In the genomic region with DNA sequence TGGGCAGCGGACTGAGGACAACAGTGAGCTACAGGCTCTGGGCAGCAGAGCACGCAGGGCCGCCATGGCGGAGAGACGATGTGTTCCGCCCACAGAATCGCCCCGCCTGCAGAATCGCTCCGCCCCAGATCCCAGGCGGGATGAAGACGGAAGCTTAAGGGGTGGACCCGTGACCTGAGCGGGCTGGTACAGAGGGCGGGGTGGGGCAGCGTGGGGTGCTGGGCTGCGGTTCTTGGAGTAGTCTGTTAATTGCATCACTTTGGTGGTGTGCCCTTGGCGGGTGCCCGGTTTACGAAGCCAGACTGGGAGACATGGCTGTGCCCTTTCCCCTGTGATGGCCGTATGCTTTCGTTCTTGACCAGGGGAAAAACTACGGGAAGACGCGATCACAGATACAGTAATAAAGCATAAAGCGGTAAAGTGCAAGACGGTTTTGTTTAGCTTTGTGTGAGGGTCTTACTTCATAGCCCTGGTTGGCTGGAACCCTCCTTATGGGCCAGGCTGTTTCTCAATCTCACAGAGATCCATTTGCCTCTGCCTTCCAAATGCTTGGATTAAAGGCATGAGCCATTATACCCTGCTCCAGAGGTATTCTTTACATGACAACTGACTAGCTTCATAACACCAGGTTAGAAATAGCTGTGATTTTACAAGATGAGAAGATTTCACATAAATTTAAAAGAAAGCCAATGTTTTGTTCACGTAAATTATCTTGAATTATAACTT, we compare ENCODE assay signal across 8 mouse cellular contexts. TPM values are rescaled to one million over a fixed set of nuclear protein-coding genes. Genes with fewer than 3 reads are reported as not detected.
DNase-seq lines count a peak whose midpoint lies in the region; ATAC-seq lines count a peak whose summit lies in the region.

Gene Echs1 (minus strand): TSS at position 148 of the 726 bp plus-strand sequence.

- H3K9me3 ChIP-seq in embryonic facial prominence, embryonic 13.5 days, result no peaks in the 10 kb centered on the region
- no peaks in the 10 kb centered on the region for H3K9me3 ChIP-seq in limb, embryonic 10.5 days (replicated peaks)
- H3K9me3 ChIP-seq in midbrain, embryonic 12.5 days, result no peaks in the 10 kb centered on the region

- DNase-seq in 3T3-L1 (ENCODE audit: low read depth, low spot score), result peak; percentile 92
- peak; percentile 95 to 96 for DNase-seq in adrenal gland, postnatal 36 days
- peak; percentile 99 for DNase-seq in heart, adult 11 months
- DNase-seq in kidney, adult 18-20 months, result peak; percentile 93
- DNase-seq in limb, embryonic 10.5 days (ENCODE audit: low spot score), result peak; percentile 87
- peak; percentile 82 for DNase-seq in spleen, adult 12 weeks (ENCODE audit: low spot score)

- peak within 1 kb of the TSS; percentile 85 for H3K4me2 ChIP-seq in embryonic facial prominence, embryonic 13.5 days
- H3K4me2 ChIP-seq in midbrain, embryonic 12.5 days (replicated peaks), result peak within 1 kb of the TSS; percentile 90

- peak within 1 kb of the TSS; percentile 79 for H3K4me3 ChIP-seq in embryonic facial prominence, embryonic 13.5 days
- H3K4me3 ChIP-seq in limb, embryonic 10.5 days, result peak within 1 kb of the TSS; percentile 79
- H3K4me3 ChIP-seq in midbrain, embryonic 12.5 days, result peak within 1 kb of the TSS; percentile 66

- no peaks in the 10 kb centered on the region for H3K27me3 ChIP-seq in embryonic facial prominence, embryonic 13.5 days
- H3K27me3 ChIP-seq in limb, embryonic 10.5 days (ENCODE audit: low read depth, poor library complexity, severe bottlenecking), result no peaks in the 10 kb centered on the region
- no peaks in the 10 kb centered on the region for H3K27me3 ChIP-seq in midbrain, embryonic 12.5 days

- peak within 1 kb of the TSS; percentile 87 for H3K9ac ChIP-seq in embryonic facial prominence, embryonic 13.5 days
- peak within 1 kb of the TSS; percentile 80 for H3K9ac ChIP-seq in midbrain, embryonic 12.5 days (replicated peaks)

- H3K36me3 ChIP-seq in embryonic facial prominence, embryonic 13.5 days, result peaks cover 14% of the 10 kb centered on the region
- H3K36me3 ChIP-seq in limb, embryonic 10.5 days, result peaks cover 16% of the 10 kb centered on the region
- H3K36me3 ChIP-seq in midbrain, embryonic 12.5 days, result peaks cover 14% of the 10 kb centered on the region

- ATAC-seq in embryonic facial prominence, embryonic 13.5 days (ENCODE audit: insufficient number of reproducible peaks, insufficient read depth, low FRiP score, low TSS enrichment, low read depth), result peak; percentile 91
- ATAC-seq in midbrain, embryonic 12.5 days (ENCODE audit: low FRiP score, low read depth), result peak; percentile 95

- H3K4me1 ChIP-seq in embryonic facial prominence, embryonic 13.5 days, result peaks cover 11% of the 10 kb centered on the region
- H3K4me1 ChIP-seq in limb, embryonic 10.5 days, result peaks cover 8% of the 10 kb centered on the region
- peaks cover 6% of the 10 kb centered on the region for H3K4me1 ChIP-seq in midbrain, embryonic 12.5 days

- peak within 1 kb of the TSS; percentile 86 for H3K27ac ChIP-seq in embryonic facial prominence, embryonic 13.5 days
- peak within 1 kb of the TSS; percentile 93 for H3K27ac ChIP-seq in limb, embryonic 10.5 days
- peak within 1 kb of the TSS; percentile 64 for H3K27ac ChIP-seq in midbrain, embryonic 12.5 days (replicated peaks)

- WGBS in embryonic facial prominence, embryonic 13.5 days, result 4% methylated on average over 28 of the region's 28 CpGs
- WGBS in limb, embryonic 10.5 days, result 4% methylated on average over 28 of the region's 28 CpGs
- WGBS in midbrain, embryonic 12.5 days, result 4% methylated on average over 28 of the region's 28 CpGs

RNA-seq across cellular contexts. Expression of gene Echs1, which starts in this region (rescaled TPM):
- 100 to 1,000 TPM; 356 to 530 TPM for total RNA-seq in adrenal gland, postnatal 36 days (2021)
- polyA plus RNA-seq in embryonic facial prominence, embryonic 13.5 days (2015; fragmentation: Nextera tagmentation; extraction: Ambion mirVana), result 170 and 172 TPM in 2 replicates
- polyA plus RNA-seq in limb, embryonic 10.5 days (2016; fragmentation: Nextera tagmentation; extraction: Ambion mirVana), result 174 and 178 TPM in 2 replicates
- polyA plus RNA-seq in midbrain, embryonic 12.5 days (2016; fragmentation: Nextera tagmentation; extraction: Ambion mirVana), result 136 and 142 TPM in 2 replicates

Comparison
In these comparisons a context has a peak if more than half of its experiments do, and no peak if none do; other contexts are left out.
1. Peak in every context shown above with its lines: DNase-seq, ATAC-seq, H3K4me3 ChIP-seq and H3K27ac ChIP-seq.